Mouse (Mus musculus) testis, adult 2 months (tissue): ENCODE data around the gene Trnp1. TPM values are rescaled to one million over a fixed set of nuclear protein-coding genes. Genes with fewer than 3 reads are reported as not detected.
"Not testable (repeated sequence)": the region's sequence is repeated elsewhere in the genome, so short reads cannot be mapped to it uniquely, and the experiment has no call there.

Source experiments
- H3K27ac ChIP-seq: fragments of 200-500 bp; 2 replicates; pipeline ENCODE4 v1.5.1; 2012; ENCODE audit warnings: low read depth, low read length; ENCODE audit not compliant: control insufficient read depth, insufficient read depth
- H3K27me3 ChIP-seq: fragments of 200-500 bp; 2 replicates; pipeline ENCODE4 v1.6.1; 2012; ENCODE audit warnings: mild to moderate bottlenecking, low read length, moderate library complexity; ENCODE audit not compliant: control insufficient read depth, insufficient read depth
- H3K36me3 ChIP-seq: fragments of 200-500 bp; 2 replicates; pipeline ENCODE4 v1.6.1; 2012; ENCODE audit warnings: mild to moderate bottlenecking, low read length; ENCODE audit not compliant: control insufficient read depth, insufficient read depth
- H3K4me1 ChIP-seq: fragments of 200-500 bp; 2 replicates; pipeline ENCODE4 v1.6.1; 2012; ENCODE audit warnings: low read length; ENCODE audit not compliant: control insufficient read depth, insufficient read depth
- H3K4me3 ChIP-seq: fragments of 200-500 bp; 2 replicates; pipeline ENCODE4 v1.5.1; 2012; ENCODE audit warnings: low read depth, mild to moderate bottlenecking, low read length, moderate library complexity, mixed read lengths; ENCODE audit not compliant: control insufficient read depth
- CTCF ChIP-seq: fragments of 200-500 bp; IDR thresholded peaks from 2 replicates; pipeline ENCODE4 v1.5.1; 2012; ENCODE audit warnings: low read depth, mild to moderate bottlenecking, inconsistent platforms, low read length, moderate library complexity; ENCODE audit not compliant: control insufficient read depth, insufficient read depth, insufficient replicate concordance
- POLR2A ChIP-seq: fragments of 200-500 bp; IDR thresholded peaks from 2 replicates; pipeline ENCODE4 v1.6.1; 2012; ENCODE audit warnings: low read depth, mild to moderate bottlenecking, inconsistent platforms, low read length, moderate library complexity; ENCODE audit not compliant: control insufficient read depth
- polyA plus RNA-seq: library from polyadenylated mRNA; depleted of rRNA; stranded (reverse); fragments of >200 nt; gene quantifications from 2 replicates; pipeline ENCODE4 v1.2.3, GENCODE M21; 2012

Gene Trnp1
- polyA plus RNA-seq, 1 experiment: 2.0 TPM

DNA sequence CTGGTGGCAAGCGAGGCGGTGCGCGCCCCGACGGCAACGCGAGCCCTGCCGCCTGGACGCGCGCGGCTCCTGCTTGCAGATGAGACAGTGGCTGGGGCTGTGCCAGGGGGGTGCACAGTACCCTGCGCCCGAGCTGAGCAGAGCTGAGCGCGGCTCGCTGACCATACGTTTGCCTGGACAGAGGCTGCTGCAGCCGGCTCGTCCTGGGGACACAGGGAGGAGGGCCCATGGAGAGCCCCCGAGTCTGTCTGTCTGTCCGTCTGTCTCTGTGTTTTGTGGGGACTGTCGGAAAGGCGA is 21.0 kb upstream of the Trnp1 start:
- 0 out of 2 replicates have a peak overlapping the region, but pooled peaks have one; percentile 1 for H3K27ac ChIP-seq
- no peak for TF ChIP-seq CTCF
- no peak for TF ChIP-seq POLR2A
- H3K27me3 ChIP-seq: no peaks in the 10 kb centered on the region
- peak overlapping the region; percentile 90 for H3K4me3 ChIP-seq
- H3K4me1 ChIP-seq: peaks cover 11% of the 10 kb centered on the region
- no peaks in the 10 kb centered on the region for H3K36me3 ChIP-seq

GRCm38 (mm10) chr4:133518601-133519368 is 20.4 kb upstream of the Trnp1 start, which contains the start of gene Kdf1:
Kdf1 (plus strand) TSS chr4:133518963.
- Histone ChIP-seq H3K27me3 (no peaks in the 10 kb centered on the region), H3K27ac (0 out of 2 replicates have a peak within 1 kb of the TSS, but pooled peaks have one; percentile 1), H3K36me3 (no peaks in the 10 kb centered on the region), H3K4me1 (peaks cover 11% of the 10 kb centered on the region), H3K4me3 (peak within 1 kb of the TSS; percentile 90)
- TF ChIP-seq CTCF (no peak), POLR2A (no peak)

- Histone ChIP-seq H3K36me3 (no peaks in the 10 kb centered on the region), H3K4me1 (no peaks in the 10 kb centered on the region), H3K4me3 (no peak overlapping the region), H3K27me3 (no peaks in the 10 kb centered on the region), H3K27ac (no peak overlapping the region)
- TF ChIP-seq CTCF: peak; percentile 96
- no peak for TF ChIP-seq POLR2A
Observed at GRCm38 (mm10) chr4:133512972-133513371, 14.6 kb upstream of the Trnp1 start.

GRCm38 (mm10) chr4:133512511-133512910 is 14.2 kb upstream of the Trnp1 start:
- not testable (repeated sequence) for H3K27me3 ChIP-seq, H3K27ac ChIP-seq, H3K4me3 ChIP-seq, H3K4me1 ChIP-seq, H3K36me3 ChIP-seq

- H3K4me1 ChIP-seq: no peaks in the 10 kb centered on the region
- H3K27me3 ChIP-seq: no peaks in the 10 kb centered on the region
- TF ChIP-seq POLR2A (no peak), CTCF (no peak)
- no peak overlapping the region for H3K27ac ChIP-seq
- H3K4me3 ChIP-seq: no peak overlapping the region
- no peaks in the 10 kb centered on the region for H3K36me3 ChIP-seq
Observed at GRCm38 (mm10) chr4:133511050-133511449, 12.7 kb upstream of the Trnp1 start.

DNA sequence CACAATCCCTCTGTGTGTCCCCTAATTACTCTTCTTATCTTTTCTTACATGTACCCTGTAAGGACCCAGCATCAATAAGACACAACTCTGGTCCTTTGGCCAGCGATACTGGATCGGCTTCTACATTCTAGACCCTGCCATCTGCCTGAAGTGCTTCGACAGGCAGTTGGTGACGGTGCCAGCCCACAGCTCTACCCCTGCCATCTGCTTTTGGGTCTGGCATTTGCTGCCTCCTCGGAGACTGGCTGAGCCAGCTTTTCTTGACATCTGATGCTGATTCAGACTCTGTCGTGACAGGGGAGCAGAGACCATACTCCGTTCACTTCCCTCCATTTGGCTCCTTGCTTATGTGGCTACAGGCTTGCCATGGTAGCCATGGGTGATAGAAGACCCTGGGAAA is 10.6 kb upstream of the Trnp1 start:
- Histone ChIP-seq H3K4me1 (no peaks in the 10 kb centered on the region), H3K27ac (no peak overlapping the region), H3K4me3 (no peak overlapping the region), H3K36me3 (no peaks in the 10 kb centered on the region), H3K27me3 (no peaks in the 10 kb centered on the region)
- TF ChIP-seq CTCF: no peak
- TF ChIP-seq POLR2A: no peak

GRCm38 (mm10) chr4:133506573-133506972 is 8.2 kb upstream of the Trnp1 start:
- Histone ChIP-seq H3K27me3 (no peaks in the 10 kb centered on the region), H3K36me3 (no peaks in the 10 kb centered on the region), H3K27ac (no peak overlapping the region), H3K4me1 (no peaks in the 10 kb centered on the region), H3K4me3 (no peak overlapping the region)
- TF ChIP-seq POLR2A: no peak
- TF ChIP-seq CTCF: no peak

- no peaks in the 10 kb centered on the region for H3K4me1 ChIP-seq
- no peak for TF ChIP-seq POLR2A
- no peak for TF ChIP-seq CTCF
Observed at GRCm38 (mm10) chr4:133504755-133505485, 6.6 kb upstream of the Trnp1 start.

More at GRCm38 (mm10) chr4:133504755-133505485, 6.6 kb upstream of the Trnp1 start:
- H3K27me3 ChIP-seq: no peaks in the 10 kb centered on the region
- no peak overlapping the region for H3K4me3 ChIP-seq
- no peaks in the 10 kb centered on the region for H3K36me3 ChIP-seq
- no peak overlapping the region for H3K27ac ChIP-seq
